Mouse (Mus musculus): ENCODE measurements around the gene Pkd1. TPM values are rescaled to one million over a fixed set of nuclear protein-coding genes. Genes with fewer than 3 reads are reported as not detected.

Gene Pkd1
- polyA plus RNA-seq, 1 experiment from 2014 or later: 22.9 TPM

GRCm38 (mm10) chr17:24632167-24632812 is 82.7 kb downstream of the Pkd1 start, which contains the start of the genes Tsc2 and Nthl1:
TSS of gene Tsc2 (minus strand) at chr17:24632630.
TSS of gene Nthl1 (plus strand) at chr17:24632680.
- Histone ChIP-seq H3K27me3 (no peaks in the 10 kb centered on the region), H3K9ac (peak within 1 kb of the TSS; percentile 80), H3K27ac (replicated peaks) (peak within 1 kb of the TSS; percentile 82), H3K9me3 (no peaks in the 10 kb centered on the region), H3K36me3 (peaks cover 38% of the 10 kb centered on the region), H3K4me3 (peak within 1 kb of the TSS; percentile 65), H3K4me1 (replicated peaks) (peaks cover 21% of the 10 kb centered on the region), H3K4me2 (peak within 1 kb of the TSS; percentile 86)
- WGBS: 2% methylated on average over 51 of the region's 51 CpGs
- peak; percentile 90 for ATAC-seq (ENCODE audit: low read depth)

GRCm38 (mm10) chr17:24632813-24633449 is 83.3 kb downstream of the Pkd1 start:
- Histone ChIP-seq H3K36me3 (peaks cover 32% of the 10 kb centered on the region), H3K4me2 (peak overlapping the region; percentile 86), H3K9ac (peak overlapping the region; percentile 80), H3K9me3 (no peaks in the 10 kb centered on the region), H3K4me1 (replicated peaks) (peaks cover 21% of the 10 kb centered on the region), H3K27ac (replicated peaks) (peak overlapping the region; percentile 82), H3K27me3 (no peaks in the 10 kb centered on the region), H3K4me3 (peak overlapping the region; percentile 65)
- 11% methylated on average over 22 of the region's 22 CpGs for WGBS
- ATAC-seq (ENCODE audit: low read depth): peak; percentile 29

GRCm38 (mm10) chr17:24633831-24634230 is 84.2 kb downstream of the Pkd1 start:
- H3K9ac ChIP-seq: no peak overlapping the region
- no peak overlapping the region for H3K4me3 ChIP-seq
- H3K9me3 ChIP-seq: no peaks in the 10 kb centered on the region
- H3K4me2 ChIP-seq: no peak overlapping the region
- H3K27ac ChIP-seq (replicated peaks): peak overlapping the region; percentile 82; the same call in 1 of the 2 replicates
- no peak for ATAC-seq (ENCODE audit: low read depth)
- H3K36me3 ChIP-seq: peaks cover 27% of the 10 kb centered on the region
- 92% methylated on average over 11 of the region's 11 CpGs for WGBS
- no peaks in the 10 kb centered on the region for H3K27me3 ChIP-seq
- peaks cover 21% of the 10 kb centered on the region for H3K4me1 ChIP-seq (replicated peaks)

GRCm38 (mm10) chr17:24635024-24635423 is 85.4 kb downstream of the Pkd1 start:
- no peak for ATAC-seq (ENCODE audit: low read depth)
- no peaks in the 10 kb centered on the region for H3K27me3 ChIP-seq
- H3K9ac ChIP-seq: no peak overlapping the region
- peaks cover 31% of the 10 kb centered on the region for H3K4me1 ChIP-seq (replicated peaks)
- H3K36me3 ChIP-seq: peaks cover 17% of the 10 kb centered on the region
- H3K9me3 ChIP-seq: no peaks in the 10 kb centered on the region
- 90% methylated on average over 4 of the region's 4 CpGs for WGBS
- H3K4me3 ChIP-seq: no peak overlapping the region
- no peak overlapping the region for H3K27ac ChIP-seq (replicated peaks)
- H3K4me2 ChIP-seq: no peak overlapping the region

GRCm38 (mm10) chr17:24635694-24636093 is 86.1 kb downstream of the Pkd1 start:
- no peaks in the 10 kb centered on the region for H3K9me3 ChIP-seq
- no peak overlapping the region for H3K27ac ChIP-seq (replicated peaks)
- H3K4me1 ChIP-seq (replicated peaks): peaks cover 37% of the 10 kb centered on the region
- H3K4me3 ChIP-seq: no peak overlapping the region
- H3K4me2 ChIP-seq: no peak overlapping the region
- H3K36me3 ChIP-seq: peaks cover 17% of the 10 kb centered on the region
- 96% methylated on average over 5 of the region's 5 CpGs for WGBS
- H3K27me3 ChIP-seq: no peaks in the 10 kb centered on the region
- no peak overlapping the region for H3K9ac ChIP-seq
- ATAC-seq (ENCODE audit: low read depth): no peak

GRCm38 (mm10) chr17:24636781-24637481 is 87.3 kb downstream of the Pkd1 start:
- H3K27me3 ChIP-seq: no peaks in the 10 kb centered on the region
- no peak overlapping the region for H3K9ac ChIP-seq
- no peak overlapping the region for H3K27ac ChIP-seq (replicated peaks)
- H3K4me3 ChIP-seq: no peak overlapping the region
- peaks cover 17% of the 10 kb centered on the region for H3K36me3 ChIP-seq
- H3K4me1 ChIP-seq (replicated peaks): peaks cover 31% of the 10 kb centered on the region
- H3K4me2 ChIP-seq: no peak overlapping the region
- no peaks in the 10 kb centered on the region for H3K9me3 ChIP-seq
- WGBS: 80% methylated on average over 5 of the region's 5 CpGs
- no peak for ATAC-seq (ENCODE audit: low read depth)

- H3K9me3 ChIP-seq: no peaks in the 10 kb centered on the region
- peaks cover 23% of the 10 kb centered on the region for H3K4me1 ChIP-seq (replicated peaks)
- no peak overlapping the region for H3K4me3 ChIP-seq
- no peak overlapping the region for H3K9ac ChIP-seq
- WGBS: 95% methylated on average over 4 of the region's 4 CpGs
- no peaks in the 10 kb centered on the region for H3K27me3 ChIP-seq
- H3K27ac ChIP-seq (replicated peaks): no peak overlapping the region
- no peak for ATAC-seq (ENCODE audit: low read depth)
- peaks cover 17% of the 10 kb centered on the region for H3K36me3 ChIP-seq
- H3K4me2 ChIP-seq: no peak overlapping the region
Observed at GRCm38 (mm10) chr17:24638214-24638613, 88.6 kb downstream of the Pkd1 start.

- peak overlapping the region; percentile 67; the same call in 1 of the 2 replicates for H3K27ac ChIP-seq (replicated peaks)
- H3K4me1 ChIP-seq (replicated peaks): peaks cover 19% of the 10 kb centered on the region
- no peaks in the 10 kb centered on the region for H3K9me3 ChIP-seq
- peaks cover 17% of the 10 kb centered on the region for H3K36me3 ChIP-seq
- H3K4me3 ChIP-seq: no peak overlapping the region
- no peak for ATAC-seq (ENCODE audit: low read depth)
- WGBS: 72% methylated on average over 9 of the region's 9 CpGs
- peak overlapping the region; percentile 50; the same call in 1 of the 2 replicates for H3K9ac ChIP-seq
- no peak overlapping the region for H3K4me2 ChIP-seq
- H3K27me3 ChIP-seq: no peaks in the 10 kb centered on the region
Observed at GRCm38 (mm10) chr17:24638840-24639239, 89.2 kb downstream of the Pkd1 start.

GRCm38 (mm10) chr17:24639571-24639988 is 89.9 kb downstream of the Pkd1 start:
- Histone ChIP-seq H3K9ac (peak overlapping the region; percentile 50; the same call in 1 of the 2 replicates), H3K27ac (replicated peaks) (peak overlapping the region; percentile 67), H3K9me3 (no peaks in the 10 kb centered on the region), H3K4me1 (replicated peaks) (peaks cover 25% of the 10 kb centered on the region), H3K36me3 (peaks cover 17% of the 10 kb centered on the region), H3K4me3 (no peak overlapping the region), H3K27me3 (no peaks in the 10 kb centered on the region), H3K4me2 (no peak overlapping the region)
- no peak for ATAC-seq (ENCODE audit: low read depth)
- 55% methylated on average over 5 of the region's 5 CpGs for WGBS

GRCm38 (mm10) chr17:24640119-24640518 is 90.5 kb downstream of the Pkd1 start:
- Histone ChIP-seq H3K36me3 (peaks cover 17% of the 10 kb centered on the region), H3K27me3 (no peaks in the 10 kb centered on the region), H3K4me2 (no peak overlapping the region), H3K9ac (no peak overlapping the region), H3K27ac (replicated peaks) (peak overlapping the region; percentile 67; the same call in 1 of the 2 replicates), H3K4me3 (no peak overlapping the region), H3K9me3 (no peaks in the 10 kb centered on the region), H3K4me1 (replicated peaks) (peaks cover 31% of the 10 kb centered on the region)
- 88% methylated on average over 7 of the region's 7 CpGs for WGBS
- no peak for ATAC-seq (ENCODE audit: low read depth)

- Histone ChIP-seq H3K9me3 (no peaks in the 10 kb centered on the region), H3K27me3 (no peaks in the 10 kb centered on the region), H3K36me3 (peaks cover 17% of the 10 kb centered on the region), H3K4me2 (no peak overlapping the region), H3K9ac (no peak overlapping the region), H3K4me1 (replicated peaks) (peaks cover 32% of the 10 kb centered on the region), H3K27ac (replicated peaks) (no peak overlapping the region), H3K4me3 (no peak overlapping the region)
- WGBS: 96% methylated on average over 15 of the region's 15 CpGs
- no peak for ATAC-seq (ENCODE audit: low read depth)
Observed at GRCm38 (mm10) chr17:24640581-24640980, 90.9 kb downstream of the Pkd1 start.

- no peaks in the 10 kb centered on the region for H3K9me3 ChIP-seq
- 92% methylated on average over 14 of the region's 14 CpGs for WGBS
- peaks cover 17% of the 10 kb centered on the region for H3K36me3 ChIP-seq
- no peak overlapping the region for H3K27ac ChIP-seq (replicated peaks)
- no peak for ATAC-seq (ENCODE audit: low read depth)
- no peak overlapping the region for H3K9ac ChIP-seq
- no peak overlapping the region for H3K4me2 ChIP-seq
- H3K4me3 ChIP-seq: no peak overlapping the region
- H3K4me1 ChIP-seq (replicated peaks): peaks cover 32% of the 10 kb centered on the region
- no peaks in the 10 kb centered on the region for H3K27me3 ChIP-seq
Observed at GRCm38 (mm10) chr17:24641944-24642343, 92.3 kb downstream of the Pkd1 start.

All from neural tube, embryonic 13.5 days (tissue).